Mouse (Mus musculus) kidney, embryonic 15.5 days (tissue): ENCODE measurements around the gene Mogat2. TPM values are rescaled to one million over a fixed set of nuclear protein-coding genes. Genes with fewer than 3 reads are reported as not detected.
A peak's percentile ranks its signal among the peaks of the same experiment; 100 is the strongest.

Source experiments
- ATAC-seq: fragments of 200-750 bp; cut with Nextera tagmentation; replicated peaks from 2 replicates; pipeline ENCODE4 v1.8.0; 2017; ENCODE audit warnings: moderate TSS enrichment; ENCODE audit not compliant: low FRiP score
- H3K27ac ChIP-seq: fragments of 300-500 bp; sonication (generic); 2 replicates; pipeline ENCODE4 v1.5.1; 2015; ENCODE audit warnings: mild to moderate bottlenecking, inconsistent platforms
- H3K27me3 ChIP-seq: fragments of 300-500 bp; sonication (generic); 2 replicates; pipeline ENCODE4 v1.6.1; 2015; ENCODE audit warnings: inconsistent platforms
- H3K36me3 ChIP-seq: fragments of 300-500 bp; sonication (generic); 2 replicates; pipeline ENCODE4 v1.6.1; 2015; ENCODE audit warnings: inconsistent platforms
- H3K4me1 ChIP-seq: fragments of 300-500 bp; sonication (generic); 2 replicates; pipeline ENCODE4 v1.6.1; 2015; ENCODE audit warnings: inconsistent platforms
- H3K4me2 ChIP-seq: fragments of 300-500 bp; sonication (generic); 2 replicates; pipeline ENCODE4 v1.6.1; 2015; ENCODE audit warnings: moderate library complexity, mild to moderate bottlenecking, inconsistent platforms
- H3K4me3 ChIP-seq: fragments of 300-500 bp; sonication (generic); replicated peaks from 2 replicates; pipeline ENCODE4 v1.5.1; 2015; ENCODE audit warnings: mild to moderate bottlenecking, inconsistent platforms
- H3K9ac ChIP-seq: fragments of 300-500 bp; sonication (generic); 2 replicates; pipeline ENCODE4 v1.6.1; 2015; ENCODE audit warnings: mild to moderate bottlenecking, inconsistent platforms
- H3K9me3 ChIP-seq: fragments of 300-500 bp; sonication (generic); replicated peaks from 2 replicates; pipeline ENCODE4 v1.6.1; 2016; ENCODE audit warnings: inconsistent platforms
- WGBS: fragments of 180-500 bp; shearing (Covaris S2); methylation state at CpG from one replicate; pipeline ENCODE4 v1.1.7; 2015; ENCODE audit warnings: mixed read lengths; 5-methylcytosine and 5-hydroxymethylcytosine counted together
- polyA plus RNA-seq: library from polyadenylated mRNA; unstranded; fragments of >200 nt; fragmentation: Nextera tagmentation; extraction: Ambion mirVana; gene quantifications from 2 replicates; pipeline ENCODE4 v1.2.1, GENCODE M21; 2015

Mogat2 gene
- polyA plus RNA-seq, 1 experiment from 2014 or later: 7.7 TPM

- Histone ChIP-seq H3K27me3 (peaks cover 12% of the 10 kb centered on the region; the same call in 1 of the 2 replicates), H3K4me3 (no peak overlapping the region), H3K27ac (no peak overlapping the region), H3K9me3 (no peaks in the 10 kb centered on the region), H3K4me1 (peaks cover 5% of the 10 kb centered on the region; the same call in 1 of the 2 replicates), H3K36me3 (no peaks in the 10 kb centered on the region), H3K4me2 (no peak overlapping the region), H3K9ac (no peak overlapping the region)
- ATAC-seq: no peak
- 84% methylated on average over 5 of the region's 5 CpGs for WGBS
Measured at GRCm38 (mm10) chr7:99187451-99187850, 51.0 kb downstream of the Mogat2 start.

GRCm38 (mm10) chr7:99185405-99185804 lies 53.0 kb downstream of the Mogat2 start:
- peaks cover 18% of the 10 kb centered on the region for H3K4me1 ChIP-seq
- 86% methylated on average over 3 of the region's 3 CpGs for WGBS

GRCm38 (mm10) chr7:99183751-99184150 lies 54.7 kb downstream of the Mogat2 start:
- H3K9me3 ChIP-seq: no peaks in the 10 kb centered on the region
- H3K27ac ChIP-seq: no peak overlapping the region
- no peak overlapping the region for H3K4me3 ChIP-seq
- no peaks in the 10 kb centered on the region for H3K36me3 ChIP-seq
- H3K9ac ChIP-seq: no peak overlapping the region
- peaks cover 18% of the 10 kb centered on the region for H3K4me1 ChIP-seq
- 71% methylated on average over 6 of the region's 6 CpGs for WGBS
- H3K4me2 ChIP-seq: 0 out of 2 replicates have a peak overlapping the region, but pooled peaks have one; percentile 98
- ATAC-seq: no peak
- H3K27me3 ChIP-seq: peaks cover 19% of the 10 kb centered on the region; the same call in 1 of the 2 replicates

More at GRCm38 (mm10) chr7:99185405-99185804, 53.0 kb downstream of the Mogat2 start:
- Histone ChIP-seq H3K9ac (no peak overlapping the region), H3K36me3 (no peaks in the 10 kb centered on the region), H3K4me2 (no peak overlapping the region), H3K4me3 (no peak overlapping the region), H3K9me3 (no peaks in the 10 kb centered on the region), H3K27me3 (peaks cover 19% of the 10 kb centered on the region; the same call in 1 of the 2 replicates), H3K27ac (no peak overlapping the region)
- ATAC-seq: no peak

GRCm38 (mm10) chr7:99182432-99183172 lies 55.8 kb downstream of the Mogat2 start, which contains the start of gene Dgat2:
Dgat2 (minus strand) TSS chr7:99182719.
- peak within 1 kb of the TSS; percentile 85 for H3K27ac ChIP-seq
- H3K9me3 ChIP-seq: no peaks in the 10 kb centered on the region
- under 1% methylated on average over 63 of the region's 63 CpGs for WGBS
- H3K4me3 ChIP-seq: peak within 1 kb of the TSS; percentile 66
- peaks cover 19% of the 10 kb centered on the region; the same call in 1 of the 2 replicates for H3K27me3 ChIP-seq
- no peaks in the 10 kb centered on the region for H3K36me3 ChIP-seq
- ATAC-seq: peak; percentile 94
- peak within 1 kb of the TSS; percentile 98 for H3K4me2 ChIP-seq
- H3K9ac ChIP-seq: peak within 1 kb of the TSS; percentile 66
- peaks cover 18% of the 10 kb centered on the region for H3K4me1 ChIP-seq

- peak overlapping the region; percentile 85; the same call in 1 of the 2 replicates for H3K27ac ChIP-seq
- H3K9ac ChIP-seq: peak overlapping the region; percentile 66
- ATAC-seq: peak; percentile 41
- peak overlapping the region; percentile 66 for H3K4me3 ChIP-seq
- H3K9me3 ChIP-seq: no peaks in the 10 kb centered on the region
- 22% methylated on average over 14 of the region's 14 CpGs for WGBS
- H3K36me3 ChIP-seq: no peaks in the 10 kb centered on the region
- peak overlapping the region; percentile 98 for H3K4me2 ChIP-seq
- H3K4me1 ChIP-seq: peaks cover 18% of the 10 kb centered on the region
- peaks cover 19% of the 10 kb centered on the region; the same call in 1 of the 2 replicates for H3K27me3 ChIP-seq
Measured at GRCm38 (mm10) chr7:99181619-99182431, 56.6 kb downstream of the Mogat2 start.

- Histone ChIP-seq H3K4me1 (peaks cover 20% of the 10 kb centered on the region), H3K9me3 (no peaks in the 10 kb centered on the region), H3K9ac (no peak overlapping the region), H3K27me3 (peaks cover 15% of the 10 kb centered on the region; the same call in 1 of the 2 replicates), H3K27ac (no peak overlapping the region), H3K36me3 (no peaks in the 10 kb centered on the region), H3K4me2 (no peak overlapping the region), H3K4me3 (no peak overlapping the region)
- 68% methylated on average over 1 of the region's 1 CpGs for WGBS
- no peak for ATAC-seq
Measured at GRCm38 (mm10) chr7:99180162-99180561, 58.3 kb downstream of the Mogat2 start.

GRCm38 (mm10) chr7:99179271-99179670 lies 59.1 kb downstream of the Mogat2 start:
- Histone ChIP-seq H3K4me3 (no peak overlapping the region), H3K4me1 (peaks cover 26% of the 10 kb centered on the region), H3K9me3 (no peaks in the 10 kb centered on the region), H3K4me2 (no peak overlapping the region), H3K9ac (no peak overlapping the region), H3K36me3 (no peaks in the 10 kb centered on the region), H3K27ac (no peak overlapping the region), H3K27me3 (peaks cover 13% of the 10 kb centered on the region; the same call in 1 of the 2 replicates)
- 89% methylated on average over 9 of the region's 9 CpGs for WGBS
- no peak for ATAC-seq

GRCm38 (mm10) chr7:99177386-99177785 lies 61.0 kb downstream of the Mogat2 start:
- no peak for ATAC-seq
- H3K9me3 ChIP-seq: no peaks in the 10 kb centered on the region
- H3K4me2 ChIP-seq: no peak overlapping the region
- no peak overlapping the region for H3K27ac ChIP-seq
- 78% methylated on average over 5 of the region's 5 CpGs for WGBS
- H3K27me3 ChIP-seq: peaks cover 7% of the 10 kb centered on the region; the same call in 1 of the 2 replicates
- H3K4me3 ChIP-seq: no peak overlapping the region
- no peak overlapping the region for H3K9ac ChIP-seq
- H3K4me1 ChIP-seq: peaks cover 20% of the 10 kb centered on the region
- H3K36me3 ChIP-seq: no peaks in the 10 kb centered on the region

- H3K4me2 ChIP-seq: no peak overlapping the region
- 82% methylated on average over 9 of the region's 9 CpGs for WGBS
- H3K9me3 ChIP-seq: no peaks in the 10 kb centered on the region
- no peak for ATAC-seq
- no peaks in the 10 kb centered on the region for H3K36me3 ChIP-seq
- no peaks in the 10 kb centered on the region for H3K27me3 ChIP-seq
- no peak overlapping the region for H3K9ac ChIP-seq
- no peak overlapping the region for H3K27ac ChIP-seq
- no peak overlapping the region for H3K4me3 ChIP-seq
- peaks cover 21% of the 10 kb centered on the region for H3K4me1 ChIP-seq
Measured at GRCm38 (mm10) chr7:99175666-99176065, 62.8 kb downstream of the Mogat2 start.

- no peaks in the 10 kb centered on the region for H3K9me3 ChIP-seq
- no peak overlapping the region for H3K4me3 ChIP-seq
- H3K27me3 ChIP-seq: no peaks in the 10 kb centered on the region
- H3K4me2 ChIP-seq: no peak overlapping the region
- H3K36me3 ChIP-seq: no peaks in the 10 kb centered on the region
- peaks cover 20% of the 10 kb centered on the region for H3K4me1 ChIP-seq
- no peak for ATAC-seq
- 54% methylated on average over 11 of the region's 11 CpGs for WGBS
- H3K27ac ChIP-seq: no peak overlapping the region
- H3K9ac ChIP-seq: 0 out of 2 replicates have a peak overlapping the region, but pooled peaks have one; percentile 7
Measured at GRCm38 (mm10) chr7:99175118-99175517, 63.3 kb downstream of the Mogat2 start.

GRCm38 (mm10) chr7:99174006-99174405 lies 64.4 kb downstream of the Mogat2 start:
- H3K36me3 ChIP-seq: no peaks in the 10 kb centered on the region
- H3K9ac ChIP-seq: no peak overlapping the region
- no peak overlapping the region for H3K4me3 ChIP-seq
- H3K27ac ChIP-seq: no peak overlapping the region
- no peak for ATAC-seq
- WGBS: 82% methylated on average over 4 of the region's 4 CpGs
- H3K27me3 ChIP-seq: no peaks in the 10 kb centered on the region
- no peak overlapping the region for H3K4me2 ChIP-seq
- H3K4me1 ChIP-seq: peaks cover 21% of the 10 kb centered on the region
- no peaks in the 10 kb centered on the region for H3K9me3 ChIP-seq

GRCm38 (mm10) chr7:99172898-99173297 lies 65.5 kb downstream of the Mogat2 start:
- Histone ChIP-seq H3K27ac (no peak overlapping the region), H3K4me2 (no peak overlapping the region), H3K9ac (no peak overlapping the region), H3K9me3 (no peaks in the 10 kb centered on the region), H3K36me3 (no peaks in the 10 kb centered on the region), H3K27me3 (no peaks in the 10 kb centered on the region), H3K4me3 (no peak overlapping the region), H3K4me1 (peaks cover 32% of the 10 kb centered on the region)
- WGBS: 76% methylated on average over 6 of the region's 6 CpGs
- ATAC-seq: no peak
